Mouse (Mus musculus): ENCODE results near the gene Spint3.

The Spint3 gene

GRCm38 (mm10) chr2:164562391-164563188, 10.7 kb downstream of the Spint3 start, which contains the start of gene Wfdc2:
TSS of gene Wfdc2 (plus strand) at chr2:164562413.
- TF ChIP-seq GATA4 (IDR thresholded peaks at IDR 0.05; ENCODE audit: insufficient replicate concordance, low read length) = no peak

GRCm38 (mm10) chr2:164560106-164560505, 13.2 kb downstream of the Spint3 start:
- TF ChIP-seq GATA4 (IDR thresholded peaks at IDR 0.05; ENCODE audit: insufficient replicate concordance, low read length) = no peak

- no peak for TF ChIP-seq GATA4 (IDR thresholded peaks at IDR 0.05; ENCODE audit: insufficient replicate concordance, low read length)
Observed at GRCm38 (mm10) chr2:164558991-164559645, 14.1 kb downstream of the Spint3 start.

GRCm38 (mm10) chr2:164558426-164558825, 14.8 kb downstream of the Spint3 start:
- TF ChIP-seq GATA4 (IDR thresholded peaks at IDR 0.05; ENCODE audit: insufficient replicate concordance, low read length) = no peak

GRCm38 (mm10) chr2:164551502-164551901, 21.8 kb downstream of the Spint3 start:
- TF ChIP-seq GATA4 (IDR thresholded peaks at IDR 0.05; ENCODE audit: insufficient replicate concordance, low read length) = no peak

- no peak for TF ChIP-seq GATA4 (IDR thresholded peaks at IDR 0.05; ENCODE audit: insufficient replicate concordance, low read length)
Observed at GRCm38 (mm10) chr2:164550895-164551269, 22.4 kb downstream of the Spint3 start.

- TF ChIP-seq GATA4 (IDR thresholded peaks at IDR 0.05; ENCODE audit: insufficient replicate concordance, low read length) = no peak
Observed at GRCm38 (mm10) chr2:164549963-164550894, 23.0 kb downstream of the Spint3 start.

- no peak for TF ChIP-seq GATA4 (IDR thresholded peaks at IDR 0.05; ENCODE audit: insufficient replicate concordance, low read length)
Observed at GRCm38 (mm10) chr2:164549338-164549737, 23.9 kb downstream of the Spint3 start.

- no peak for TF ChIP-seq GATA4 (IDR thresholded peaks at IDR 0.05; ENCODE audit: insufficient replicate concordance, low read length)
Observed at GRCm38 (mm10) chr2:164544454-164545097, 28.7 kb downstream of the Spint3 start.

GRCm38 (mm10) chr2:164543745-164544144, 29.5 kb downstream of the Spint3 start:
- no peak for TF ChIP-seq GATA4 (IDR thresholded peaks at IDR 0.05; ENCODE audit: insufficient replicate concordance, low read length)

GRCm38 (mm10) chr2:164542598-164542997, 30.7 kb downstream of the Spint3 start:
- no peak for TF ChIP-seq GATA4 (IDR thresholded peaks at IDR 0.05; ENCODE audit: insufficient replicate concordance, low read length)

- TF ChIP-seq GATA4 (IDR thresholded peaks at IDR 0.05; ENCODE audit: insufficient replicate concordance, low read length) = no peak
Observed at GRCm38 (mm10) chr2:164542132-164542531, 31.1 kb downstream of the Spint3 start.

- no peak for TF ChIP-seq GATA4 (IDR thresholded peaks at IDR 0.05; ENCODE audit: insufficient replicate concordance, low read length)
Observed at GRCm38 (mm10) chr2:164540652-164541427, 32.4 kb downstream of the Spint3 start.

GRCm38 (mm10) chr2:164537003-164537402, 36.3 kb downstream of the Spint3 start:
- no peak for TF ChIP-seq GATA4 (IDR thresholded peaks at IDR 0.05; ENCODE audit: insufficient replicate concordance, low read length)

Measured in liver, adult (tissue).